Mouse (Mus musculus): ENCODE results near the gene Jade2.
A peak's percentile ranks its signal among the peaks of the same experiment; 100 is the strongest.

Gene Jade2

GRCm38 (mm10) chr11:51835598-51835997, 21.9 kb downstream of the Jade2 start:
- DNase-seq (ENCODE audit: inconsistent ontology term) = no peak

- no peak for DNase-seq (ENCODE audit: inconsistent ontology term)
These were observed 23.4 kb downstream of the Jade2 start for GRCm38 (mm10) chr11:51834067-51834411.

- DNase-seq (ENCODE audit: inconsistent ontology term) = no peak
These were observed 23.9 kb downstream of the Jade2 start for GRCm38 (mm10) chr11:51833393-51834066.

DNA sequence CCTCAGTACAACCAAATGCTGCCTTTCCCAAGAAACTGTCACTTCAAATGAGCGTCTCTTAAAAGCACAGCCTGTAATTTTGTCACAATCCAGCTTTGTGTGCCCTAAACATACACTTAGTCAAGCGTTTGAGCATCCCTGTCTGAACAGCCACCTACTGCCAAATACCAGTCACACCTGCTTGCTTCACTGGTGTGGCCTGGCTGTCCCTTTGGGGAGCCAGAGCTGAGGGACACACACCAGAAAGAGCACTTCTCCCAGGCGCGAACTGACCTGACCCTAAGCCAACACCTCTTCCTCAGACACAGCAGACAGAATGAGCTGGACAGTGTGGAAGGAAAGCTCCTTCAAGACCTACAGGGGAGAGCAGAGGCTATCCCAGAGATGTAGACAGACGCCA, 24.5 kb downstream of the Jade2 start:
- DNase-seq (ENCODE audit: inconsistent ontology term) = no peak

GRCm38 (mm10) chr11:51831962-51832909, 25.2 kb downstream of the Jade2 start:
- peak; percentile 92 for DNase-seq (ENCODE audit: inconsistent ontology term)

GRCm38 (mm10) chr11:51824867-51825424, 32.5 kb downstream of the Jade2 start:
- no peak for DNase-seq (ENCODE audit: inconsistent ontology term)

DNA sequence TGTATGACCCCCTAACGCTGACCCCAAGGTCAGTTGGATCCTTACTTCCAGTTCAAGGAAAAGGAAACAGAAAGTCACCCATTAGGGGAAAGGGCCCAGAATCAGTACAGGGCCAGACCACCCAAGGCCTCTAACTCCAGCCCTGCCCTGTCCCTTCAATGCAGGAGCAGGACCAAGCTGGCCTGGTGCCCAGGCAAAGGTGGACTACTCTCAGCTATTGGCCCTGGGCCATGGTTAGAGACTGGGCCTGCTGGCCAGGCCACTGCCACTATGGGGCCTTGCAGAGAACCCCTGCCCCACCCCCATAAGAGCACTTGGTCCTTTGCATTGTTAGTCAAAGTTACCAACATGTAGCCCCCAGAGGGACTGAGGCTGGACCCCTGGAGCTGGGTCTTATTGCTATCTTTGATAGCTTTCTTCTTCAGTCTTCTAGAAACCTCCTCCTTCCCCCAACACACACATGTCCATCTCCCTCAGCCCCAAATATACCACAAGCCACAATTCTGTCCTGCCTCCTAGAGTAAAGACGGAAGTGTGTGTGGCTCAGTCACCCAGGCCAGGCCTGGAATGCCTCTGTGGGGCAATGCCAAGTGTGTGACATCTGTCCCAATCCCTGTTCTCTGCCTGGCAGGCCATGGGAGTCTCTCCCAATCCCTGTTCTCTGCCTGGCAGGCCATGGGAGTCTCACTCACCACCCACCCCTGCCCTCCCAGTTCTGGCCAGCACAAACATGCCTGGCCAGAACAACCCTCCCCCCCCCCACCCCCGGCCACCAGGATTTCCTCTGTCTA, 33.3 kb downstream of the Jade2 start:
- no peak for DNase-seq (ENCODE audit: inconsistent ontology term)

DNA sequence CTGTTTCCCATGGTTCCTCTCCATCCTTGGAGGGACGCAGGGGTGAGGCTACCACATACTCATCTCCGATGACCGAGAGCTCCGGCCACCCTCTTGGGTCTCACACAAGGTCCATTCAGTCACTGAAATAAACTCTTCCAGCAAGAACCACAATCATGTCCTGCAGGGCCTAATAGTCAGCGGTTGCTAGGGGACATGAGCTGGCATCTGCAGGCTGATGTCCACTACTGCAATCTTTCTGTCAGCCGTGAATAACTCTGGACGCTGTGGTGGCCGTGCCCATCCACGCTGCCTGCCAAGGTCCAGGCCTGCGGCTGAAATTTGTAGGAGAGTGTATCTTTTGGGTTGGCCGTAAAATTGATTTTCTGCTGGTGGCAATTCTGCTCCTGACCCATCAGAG, 34.2 kb downstream of the Jade2 start:
- DNase-seq (ENCODE audit: inconsistent ontology term) = peak; percentile 76

GRCm38 (mm10) chr11:51822736-51823135, 34.7 kb downstream of the Jade2 start:
- no peak for DNase-seq (ENCODE audit: inconsistent ontology term)

- peak; percentile 52 for DNase-seq (ENCODE audit: inconsistent ontology term)
These were observed 36.6 kb downstream of the Jade2 start for GRCm38 (mm10) chr11:51820861-51821260.

- no peak for DNase-seq (ENCODE audit: inconsistent ontology term)
These were observed 37.5 kb downstream of the Jade2 start for GRCm38 (mm10) chr11:51819964-51820363.

GRCm38 (mm10) chr11:51818837-51819236, 38.6 kb downstream of the Jade2 start:
- DNase-seq (ENCODE audit: inconsistent ontology term) = no peak

DNA sequence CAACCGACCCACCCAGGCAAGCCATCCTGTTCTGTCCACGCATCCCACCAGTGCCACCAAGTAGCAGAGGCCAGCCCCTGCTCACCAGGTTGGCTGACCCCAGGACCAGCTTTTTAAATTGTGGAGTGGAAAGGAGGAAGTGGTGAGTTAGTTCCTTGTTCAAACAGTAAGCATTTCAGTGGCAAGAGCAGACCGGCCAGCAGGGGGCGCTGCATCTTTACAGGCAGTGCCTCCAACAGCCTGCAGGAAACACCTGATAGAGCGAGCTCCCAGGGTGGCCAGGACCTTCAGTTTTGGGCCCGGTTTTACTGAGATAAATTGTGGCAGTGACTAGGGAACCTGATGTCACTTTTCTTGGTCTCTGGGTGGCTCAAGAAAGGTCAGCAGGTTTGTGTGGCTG, 39.7 kb downstream of the Jade2 start:
- peak; percentile 78 for DNase-seq (ENCODE audit: inconsistent ontology term)

DNA sequence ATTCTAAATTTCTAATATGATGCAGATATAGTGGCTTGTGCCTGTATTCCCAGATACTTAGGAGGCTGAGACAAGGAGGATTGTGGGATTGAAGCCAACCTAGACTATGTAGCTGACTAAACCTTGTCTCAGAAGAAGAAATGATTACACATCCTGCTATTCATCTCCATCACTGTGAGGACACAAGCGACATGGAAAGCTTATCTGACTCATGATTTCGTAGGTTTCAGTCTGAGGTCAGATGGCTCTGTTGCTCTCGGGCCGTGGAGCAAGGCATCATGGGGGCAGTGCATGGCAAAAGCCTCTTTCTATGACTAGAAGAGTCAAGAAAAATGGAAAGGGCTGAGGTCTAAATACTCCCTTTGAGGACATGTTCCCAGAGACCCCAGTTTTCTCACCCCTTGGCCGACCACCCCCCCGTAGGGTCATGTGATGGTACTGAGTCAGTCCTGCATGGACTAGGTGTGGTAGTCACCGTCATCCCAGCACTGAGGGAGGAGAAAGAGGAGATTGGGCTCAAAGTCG, 45.4 kb downstream of the Jade2 start:
- no peak for DNase-seq (ENCODE audit: inconsistent ontology term)

- DNase-seq (ENCODE audit: inconsistent ontology term) = no peak
These were observed 46.2 kb downstream of the Jade2 start for GRCm38 (mm10) chr11:51811230-51811629.

DNA sequence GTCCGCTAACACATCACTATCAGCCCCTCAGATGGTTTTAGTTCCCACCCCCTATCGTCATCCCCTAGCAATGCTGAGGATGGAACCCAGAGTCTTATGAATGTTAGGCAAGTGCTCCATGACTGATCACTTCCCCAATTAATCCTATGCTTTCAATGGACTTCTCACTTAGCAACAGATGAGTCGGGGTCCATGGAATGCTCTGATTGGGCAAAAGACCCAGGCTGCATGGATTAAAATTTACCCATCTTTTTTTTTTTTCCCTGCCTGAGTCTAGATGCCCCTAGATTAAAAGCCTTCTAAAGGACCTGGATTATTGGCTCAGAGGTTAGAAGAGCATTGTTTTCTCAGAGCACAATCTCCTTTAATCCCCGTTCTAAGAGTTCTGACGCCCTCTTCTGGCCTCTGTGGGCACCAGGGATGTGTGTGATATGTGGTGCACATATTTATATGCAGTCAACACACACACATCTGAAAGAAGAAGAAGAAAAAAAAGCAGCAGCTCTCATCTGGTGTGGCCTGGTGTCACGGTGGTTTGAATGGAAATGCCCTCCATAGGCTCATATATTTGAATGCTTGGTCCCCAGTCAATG, 47.7 kb downstream of the Jade2 start:
- DNase-seq (ENCODE audit: inconsistent ontology term) = peak; percentile 74

DNA sequence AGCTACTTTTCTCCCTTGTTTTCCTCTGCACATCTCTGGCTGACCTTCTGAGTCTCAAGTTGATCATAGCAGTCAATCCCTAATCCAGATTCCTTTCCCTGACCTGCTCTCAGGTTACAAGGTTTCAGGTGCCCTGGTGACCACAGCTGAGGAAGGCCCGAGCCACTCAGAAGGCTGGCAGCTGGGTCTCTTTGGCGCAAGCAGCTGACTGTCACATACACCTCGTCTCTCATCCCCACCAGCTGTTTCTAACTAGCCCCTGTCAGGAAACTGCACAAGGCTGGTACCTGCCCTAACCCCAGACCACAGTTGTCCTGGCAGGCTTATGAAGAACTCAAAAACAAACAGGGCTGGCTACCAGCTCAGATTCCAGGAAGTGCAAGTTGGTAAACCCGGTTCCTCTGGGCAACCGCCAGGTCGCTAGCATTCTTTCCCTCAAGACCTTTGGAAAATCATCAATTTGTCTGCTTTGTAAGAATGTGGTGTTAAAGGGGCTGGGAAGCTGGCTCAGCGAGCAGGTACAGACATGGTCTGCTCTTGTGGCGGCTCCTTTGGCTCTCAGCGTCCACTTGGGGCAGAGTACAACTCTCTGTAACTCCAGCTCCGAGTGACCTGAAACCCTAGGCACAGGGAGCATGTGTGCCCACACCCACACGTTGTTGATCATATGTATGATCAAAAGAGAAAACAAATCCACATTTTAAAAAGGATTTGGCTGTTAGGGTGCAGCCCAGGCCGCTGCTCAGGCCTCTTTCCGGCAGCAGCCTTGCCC, 50.2 kb downstream of the Jade2 start:
- peak; percentile 77 for DNase-seq (ENCODE audit: inconsistent ontology term)

DNA sequence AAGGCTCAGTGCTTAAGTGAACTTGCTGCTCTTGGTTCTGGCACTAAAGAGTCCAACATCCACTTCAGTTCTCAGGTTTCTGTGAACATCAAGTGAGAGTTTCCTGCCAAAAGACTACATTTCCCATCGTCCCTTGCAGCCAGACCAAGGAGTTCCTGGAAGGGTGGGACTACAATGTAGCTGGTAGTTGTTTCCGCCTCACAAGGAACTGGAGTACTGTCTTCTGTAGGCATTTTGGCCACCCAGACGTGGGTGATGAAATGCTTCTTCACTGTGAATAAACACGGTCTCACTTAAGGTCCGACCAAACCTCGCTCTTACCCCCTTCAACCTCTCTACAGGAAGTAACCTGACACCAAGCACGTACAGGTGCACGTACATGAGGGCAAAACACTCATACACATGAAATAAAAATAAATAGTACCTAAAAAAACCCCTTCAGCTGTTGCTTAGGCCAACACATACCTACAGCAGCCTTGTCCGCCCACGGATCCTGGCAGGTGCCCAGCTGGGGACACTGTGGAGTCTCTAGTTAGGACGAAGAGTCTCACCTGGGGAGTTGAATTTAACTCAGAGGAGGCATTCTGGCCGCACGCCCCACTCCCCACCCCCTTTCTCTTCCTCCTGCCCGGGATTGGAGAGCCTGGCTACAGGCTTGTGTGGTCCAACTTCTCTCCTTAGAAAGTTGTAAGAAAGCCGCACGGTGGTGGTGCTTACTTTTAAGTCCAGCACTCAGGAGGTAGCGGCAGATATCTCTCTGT, 52.1 kb downstream of the Jade2 start:
- DNase-seq (ENCODE audit: inconsistent ontology term) = peak; percentile 59

DNA sequence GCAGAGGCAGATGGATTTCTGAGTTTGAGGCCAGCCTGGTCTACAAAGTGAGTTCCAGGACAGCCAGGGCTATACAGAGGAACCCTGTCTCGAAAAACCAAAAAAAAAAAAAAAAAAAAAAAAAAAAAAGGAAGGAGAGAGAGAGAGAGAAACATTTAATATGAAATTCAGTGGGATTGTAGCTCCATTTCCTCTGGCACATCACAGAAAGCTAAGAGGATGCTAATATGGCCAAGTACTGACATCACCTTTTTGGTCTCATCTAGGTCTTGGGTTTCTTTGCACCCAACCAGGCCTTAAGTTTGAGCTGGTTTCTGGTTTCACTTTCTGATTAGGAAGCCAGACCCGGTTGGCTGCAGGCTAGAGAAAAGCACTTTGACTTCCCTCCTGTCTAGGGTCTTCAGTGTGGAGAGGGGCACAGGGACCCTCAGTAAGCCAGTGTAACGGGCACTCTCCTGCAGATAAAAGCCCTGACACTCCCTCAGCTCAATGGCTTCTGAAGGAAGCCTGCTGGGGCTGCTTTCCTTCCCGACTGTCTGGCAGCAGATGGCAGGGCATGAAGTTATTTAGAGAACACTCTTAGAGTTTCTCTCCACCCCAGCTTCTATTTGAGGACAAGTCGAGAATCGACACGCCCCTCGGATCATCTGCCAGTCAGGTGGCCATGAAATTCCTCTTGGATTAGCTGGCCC, 56.7 kb downstream of the Jade2 start:
- no peak for DNase-seq (ENCODE audit: inconsistent ontology term)

All from Muller cell, postnatal 12 days (primary cell).